9 mouse cellular contexts compared by ENCODE assay signal in genomic region chr13:46310790-46311189, GRCm38 (mm10). TPM values are rescaled to one million over a fixed set of nuclear protein-coding genes. Genes with fewer than 3 reads are reported as not detected.
DNase-seq lines count a peak whose midpoint lies in the region; ATAC-seq lines count a peak whose summit lies in the region.
"Had no signal": no experiment of that assay in that cellular context is flagged by ENCODE, and none has a peak within 500 bp of the region (broad histone marks: within the 10 kb centered on the region; RNA-seq: fewer than 3 reads in every experiment).

No protein-coding gene starts in this region.

- no peaks in the 10 kb centered on the region for H3K27me3 ChIP-seq in kidney, embryonic 14.5 days (ENCODE audit: control insufficient read depth, insufficient read depth, low read length)
- H3K27me3 ChIP-seq: neural tube, embryonic 12.5 days had no signal

- H3K9ac ChIP-seq in kidney, embryonic 14.5 days (ENCODE audit: low read depth, low read length), result no peak overlapping the region
- H3K9ac ChIP-seq: neural tube, embryonic 12.5 days had no signal

- no peak overlapping the region for H3K4me3 ChIP-seq in kidney, embryonic 14.5 days (ENCODE audit: low read length)
- H3K4me3 ChIP-seq: neural tube, embryonic 12.5 days had no signal

- WGBS in kidney, embryonic 14.5 days, result 57% methylated on average over 10 of the region's 10 CpGs

- no peak for ATAC-seq in kidney, embryonic 14.5 days (ENCODE audit: low FRiP score, low TSS enrichment)
- ATAC-seq in erythroid progenitor cell, adult 5-6 weeks (replicated peaks; ENCODE audit: low FRiP score, poor library complexity, severe bottlenecking), result no peak

- intact Hi-C loops in left cerebral cortex, postnatal 25 days (cut with DNase I), result loop anchor here (1.0 to 5.0 kb wide), 3 partner anchors 107 to 358 kb away; partner anchors contain the start of gene Rbm24

- no peak overlapping the region for H3K4me2 ChIP-seq in kidney, embryonic 14.5 days (replicated peaks; ENCODE audit: low read depth, low read length)
- H3K4me2 ChIP-seq: neural tube, embryonic 12.5 days had no signal

- peaks cover under 1% of the 10 kb centered on the region; the same call in 1 of the 2 replicates for H3K9me3 ChIP-seq in kidney, embryonic 14.5 days (ENCODE audit: control insufficient read depth, low read length)
- H3K9me3 ChIP-seq: neural tube, embryonic 12.5 days had no signal

- DNase-seq in kidney, adult 18-20 months, result peak; percentile 56
- DNase-seq in WW6 (ENCODE audit: low read depth, low spot score), result peak; percentile 16
- DNase-seq in embryo, embryonic 10.5 days (ENCODE audit: low spot score), result peak; percentile 73
- DNase-seq in induced T-regulatory cell, adult 2 months (ENCODE audit: low read depth), result peak; percentile 82
- peak; percentile 74 to 84 for DNase-seq in left cerebral cortex, postnatal 25 days (ENCODE audit: low spot score in 2 of 2)
- DNase-seq in ovary, postnatal 36 days (ENCODE audit: low spot score), result peak; percentile 19

- H3K4me1 ChIP-seq in kidney, embryonic 14.5 days (ENCODE audit: control insufficient read depth, insufficient read depth, low read length), result no peaks in the 10 kb centered on the region
- H3K4me1 ChIP-seq: neural tube, embryonic 12.5 days had no signal

- H3K27ac ChIP-seq in kidney, embryonic 14.5 days (ENCODE audit: low read depth, low read length), result no peak overlapping the region
- H3K27ac ChIP-seq: neural tube, embryonic 12.5 days had no signal

- H3K36me3 ChIP-seq in kidney, embryonic 14.5 days (ENCODE audit: control insufficient read depth, insufficient read depth, low read length), result no peaks in the 10 kb centered on the region
- H3K36me3 ChIP-seq: neural tube, embryonic 12.5 days had no signal

RNA-seq across cellular contexts. Expression of gene Stmnd1, which starts 37.3 kb away (rescaled TPM):
- 0.47 and 0.57 TPM in 2 replicates for polyA plus RNA-seq in kidney, embryonic 14.5 days (2014; fragmentation: Nextera tagmentation; extraction: Ambion mirVana)
- total RNA-seq in left cerebral cortex, postnatal 25 days (2021), result not detected
- total RNA-seq in erythroid progenitor cell, adult 5-6 weeks (2015; ENCODE audit: low replicate concordance), result not detected in 2 replicates
- not detected in 2 replicates for total RNA-seq in erythroid progenitor cell, adult 5-6 weeks (2017; ENCODE audit: low replicate concordance)
- polyA plus RNA-seq: neural tube, embryonic 12.5 days had no signal

Comparison
In these comparisons a context has a peak if more than half of its experiments do, and no peak if none do; other contexts are left out.
1. DNase-seq: peak in every context shown above with its lines; median percentile 82 in induced T-regulatory cell, adult 2 months; 79 in left cerebral cortex, postnatal 25 days; 73 in embryo, embryonic 10.5 days; 56 in kidney, adult 18-20 months; 19 in ovary, postnatal 36 days; 16 in WW6.